Mouse (Mus musculus): ENCODE results near the gene Med9. TPM values are rescaled to one million over a fixed set of nuclear protein-coding genes. Genes with fewer than 3 reads are reported as not detected.

Med9 gene
- polyA plus RNA-seq, 1 experiment = 37.8 TPM

DNA sequence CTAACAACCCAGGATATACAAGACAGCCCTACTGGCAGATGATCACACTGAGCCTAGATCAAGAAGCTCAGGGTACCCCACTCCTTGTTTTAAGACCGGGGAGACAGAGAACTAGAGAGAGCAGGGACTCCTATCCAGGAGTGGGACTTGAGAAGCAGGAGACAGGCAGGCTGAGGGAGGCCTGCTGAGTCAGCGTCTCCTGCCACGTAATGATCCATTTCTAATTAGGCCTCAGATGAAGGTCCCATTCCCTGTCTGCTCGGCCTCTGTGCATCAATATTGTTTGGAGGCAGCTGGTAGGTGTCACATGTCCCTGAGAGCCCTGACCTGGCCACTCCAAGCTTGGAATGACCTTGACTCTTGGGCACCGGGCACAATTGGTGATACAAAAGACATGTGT, 25.4 kb downstream of the Med9 start:
- TF ChIP-seq CTCF (IDR thresholded peaks at IDR 0.05; ENCODE audit: borderline replicate concordance, insufficient read depth, low read depth, low read length) (no peak), POLR2A (IDR thresholded peaks at IDR 0.05; ENCODE audit: borderline replicate concordance, insufficient read depth, low read length) (no peak)
- H3K4me3 ChIP-seq (replicated peaks; ENCODE audit: insufficient read depth, low read depth, low read length) = no peak overlapping the region
- WGBS = 77% methylated on average over 5 of the region's 5 CpGs

DNA sequence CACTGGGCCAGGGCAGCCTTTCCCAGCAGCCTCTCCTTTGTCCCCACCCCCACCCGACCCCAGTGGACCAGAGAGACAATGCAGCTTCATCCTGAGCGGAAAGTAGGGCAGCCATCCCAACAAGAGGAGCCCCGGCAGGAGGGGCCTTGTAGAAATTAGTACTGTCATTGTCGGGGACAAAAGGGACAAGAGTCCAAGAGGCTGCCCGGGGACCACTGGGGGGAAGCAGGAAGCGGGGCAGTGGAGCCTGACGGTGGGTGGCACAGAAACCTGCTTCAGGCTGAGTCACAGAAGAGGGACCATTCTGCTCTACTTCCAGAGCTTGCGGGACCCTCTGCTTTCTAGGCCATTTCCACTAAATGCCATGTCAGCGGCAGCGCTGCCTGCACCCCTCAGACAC, 27.2 kb downstream of the Med9 start:
- H3K4me3 ChIP-seq (replicated peaks; ENCODE audit: insufficient read depth, low read depth, low read length) = no peak overlapping the region
- TF ChIP-seq CTCF (IDR thresholded peaks at IDR 0.05; ENCODE audit: borderline replicate concordance, insufficient read depth, low read depth, low read length) = no peak
- no peak for TF ChIP-seq POLR2A (IDR thresholded peaks at IDR 0.05; ENCODE audit: borderline replicate concordance, insufficient read depth, low read length)
- no peaks in the 10 kb centered on the region for H3K4me1 ChIP-seq (ENCODE audit: control insufficient read depth, insufficient read depth, low read length)
- no peaks in the 10 kb centered on the region for H3K27me3 ChIP-seq (ENCODE audit: control insufficient read depth, insufficient read depth, low read length)
- 37% methylated on average over 10 of the region's 10 CpGs for WGBS
- no peak overlapping the region for H3K27ac ChIP-seq (ENCODE audit: insufficient read depth, low read length)
- no peak for DNase-seq

More for the DNA sequence above, 25.4 kb downstream of the Med9 start:
- no peaks in the 10 kb centered on the region for H3K27me3 ChIP-seq (ENCODE audit: control insufficient read depth, insufficient read depth, low read length)
- no peak for DNase-seq
- H3K4me1 ChIP-seq (ENCODE audit: control insufficient read depth, insufficient read depth, low read length) = no peaks in the 10 kb centered on the region
- H3K27ac ChIP-seq (ENCODE audit: insufficient read depth, low read length) = no peak overlapping the region

DNA sequence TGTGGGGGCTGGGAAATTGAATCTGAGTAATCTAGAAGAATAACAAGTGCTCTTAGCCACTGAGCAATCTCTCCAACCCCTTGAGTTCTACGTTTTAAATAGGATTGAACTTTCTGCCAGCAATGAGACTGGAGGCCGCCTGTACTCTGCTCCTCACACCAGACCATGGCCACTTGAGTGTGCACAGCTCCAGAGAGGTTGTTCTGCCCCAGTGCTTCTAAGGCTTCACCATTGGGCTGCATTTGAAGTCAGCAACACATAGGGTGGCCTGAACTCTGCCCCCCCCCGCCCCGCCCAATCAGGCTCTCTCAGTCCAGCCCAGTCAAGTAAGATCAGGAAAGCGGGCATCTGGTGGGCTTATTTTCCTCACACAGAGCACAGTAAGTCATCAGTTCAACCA, 29.8 kb downstream of the Med9 start:
- no peaks in the 10 kb centered on the region for H3K4me1 ChIP-seq (ENCODE audit: control insufficient read depth, insufficient read depth, low read length)
- H3K27ac ChIP-seq (ENCODE audit: insufficient read depth, low read length) = no peak overlapping the region
- no peak for DNase-seq
- 84% methylated on average over 5 of the region's 5 CpGs for WGBS
- no peak overlapping the region for H3K4me3 ChIP-seq (replicated peaks; ENCODE audit: insufficient read depth, low read depth, low read length)
- no peaks in the 10 kb centered on the region for H3K27me3 ChIP-seq (ENCODE audit: control insufficient read depth, insufficient read depth, low read length)
- TF ChIP-seq POLR2A (IDR thresholded peaks at IDR 0.05; ENCODE audit: borderline replicate concordance, insufficient read depth, low read length) = no peak
- no peak for TF ChIP-seq CTCF (IDR thresholded peaks at IDR 0.05; ENCODE audit: borderline replicate concordance, insufficient read depth, low read depth, low read length)

DNA sequence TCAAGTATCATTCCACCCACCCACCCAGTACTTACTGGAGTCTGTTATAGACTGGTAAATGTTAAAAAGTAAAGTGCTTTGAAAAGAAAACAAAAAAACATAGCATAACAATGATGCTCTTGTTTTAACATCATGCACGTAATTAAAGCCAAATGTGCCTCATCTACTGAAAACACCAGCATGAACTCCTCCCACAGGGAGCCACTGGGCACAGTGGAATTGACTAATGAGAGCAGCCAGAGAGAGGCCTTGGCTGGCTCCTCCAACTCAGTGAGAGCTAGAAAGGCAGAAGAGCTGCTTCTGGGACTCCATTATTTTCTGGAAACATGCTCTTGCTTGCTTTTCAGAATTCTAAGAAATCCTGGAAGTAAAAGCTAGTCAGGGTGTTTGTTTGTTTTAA, 41.4 kb downstream of the Med9 start:
- DNase-seq = no peak
- 75% methylated on average over 1 of the region's 1 CpGs for WGBS
- Histone ChIP-seq H3K4me3 (replicated peaks; ENCODE audit: insufficient read depth, low read depth, low read length) (no peak overlapping the region), H3K27ac (ENCODE audit: insufficient read depth, low read length) (no peak overlapping the region), H3K4me1 (ENCODE audit: control insufficient read depth, insufficient read depth, low read length) (no peaks in the 10 kb centered on the region), H3K27me3 (ENCODE audit: control insufficient read depth, insufficient read depth, low read length) (no peaks in the 10 kb centered on the region)
- TF ChIP-seq CTCF (IDR thresholded peaks at IDR 0.05; ENCODE audit: borderline replicate concordance, insufficient read depth, low read depth, low read length) (no peak), POLR2A (IDR thresholded peaks at IDR 0.05; ENCODE audit: borderline replicate concordance, insufficient read depth, low read length) (no peak)

DNA sequence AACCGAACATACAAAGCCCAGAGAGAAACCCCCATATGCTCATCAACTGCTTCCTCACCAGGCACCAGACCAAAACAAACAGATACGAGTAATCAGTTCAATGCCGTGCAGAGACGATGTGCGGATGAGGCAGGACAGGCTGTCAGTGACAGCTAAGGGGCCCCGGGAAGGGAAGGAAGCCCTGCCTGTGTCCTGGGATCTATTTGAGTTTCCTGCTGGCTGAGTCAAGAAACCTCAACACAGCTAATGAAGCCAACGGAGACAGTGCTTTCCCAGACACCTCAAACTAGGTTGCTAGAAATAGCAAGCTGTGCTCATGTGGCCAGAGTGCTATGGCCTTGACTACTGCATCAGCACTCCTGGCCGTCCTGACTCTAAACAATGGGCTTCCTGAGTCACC, 43.4 kb downstream of the Med9 start:
- no peak for DNase-seq
- no peak for TF ChIP-seq POLR2A (IDR thresholded peaks at IDR 0.05; ENCODE audit: borderline replicate concordance, insufficient read depth, low read length)
- TF ChIP-seq CTCF (IDR thresholded peaks at IDR 0.05; ENCODE audit: borderline replicate concordance, insufficient read depth, low read depth, low read length) = no peak
- WGBS = 65% methylated on average over 8 of the region's 8 CpGs
- Histone ChIP-seq H3K27me3 (ENCODE audit: control insufficient read depth, insufficient read depth, low read length) (no peaks in the 10 kb centered on the region), H3K27ac (ENCODE audit: insufficient read depth, low read length) (no peak overlapping the region), H3K4me3 (replicated peaks; ENCODE audit: insufficient read depth, low read depth, low read length) (no peak overlapping the region), H3K4me1 (ENCODE audit: control insufficient read depth, insufficient read depth, low read length) (no peaks in the 10 kb centered on the region)

DNA sequence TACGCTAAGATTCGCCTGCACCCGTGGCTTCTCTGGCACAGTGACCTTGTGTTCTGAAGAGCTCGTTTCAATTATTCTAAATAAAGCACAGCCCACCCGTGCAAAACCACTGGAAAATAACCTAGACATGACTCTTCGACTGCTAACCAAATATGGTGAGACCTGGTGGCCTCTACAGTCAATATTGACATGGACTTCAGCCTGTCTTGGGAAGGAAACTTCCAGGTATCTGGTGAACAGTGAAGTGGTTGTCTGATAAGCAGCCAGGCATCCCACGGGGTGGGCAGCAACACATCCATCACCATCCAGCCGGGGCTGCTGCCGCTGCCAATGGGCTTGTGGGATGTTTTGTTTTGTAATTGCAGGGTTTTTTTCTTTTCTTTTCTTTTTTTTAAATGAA, 46.3 kb downstream of the Med9 start:
- no peak for TF ChIP-seq POLR2A (IDR thresholded peaks at IDR 0.05; ENCODE audit: borderline replicate concordance, insufficient read depth, low read length)
- TF ChIP-seq CTCF (IDR thresholded peaks at IDR 0.05; ENCODE audit: borderline replicate concordance, insufficient read depth, low read depth, low read length) = no peak
- Histone ChIP-seq H3K4me1 (ENCODE audit: control insufficient read depth, insufficient read depth, low read length) (no peaks in the 10 kb centered on the region), H3K27me3 (ENCODE audit: control insufficient read depth, insufficient read depth, low read length) (no peaks in the 10 kb centered on the region), H3K27ac (ENCODE audit: insufficient read depth, low read length) (no peak overlapping the region), H3K4me3 (replicated peaks; ENCODE audit: insufficient read depth, low read depth, low read length) (no peak overlapping the region)
- 72% methylated on average over 9 of the region's 9 CpGs for WGBS
- DNase-seq = no peak

DNA sequence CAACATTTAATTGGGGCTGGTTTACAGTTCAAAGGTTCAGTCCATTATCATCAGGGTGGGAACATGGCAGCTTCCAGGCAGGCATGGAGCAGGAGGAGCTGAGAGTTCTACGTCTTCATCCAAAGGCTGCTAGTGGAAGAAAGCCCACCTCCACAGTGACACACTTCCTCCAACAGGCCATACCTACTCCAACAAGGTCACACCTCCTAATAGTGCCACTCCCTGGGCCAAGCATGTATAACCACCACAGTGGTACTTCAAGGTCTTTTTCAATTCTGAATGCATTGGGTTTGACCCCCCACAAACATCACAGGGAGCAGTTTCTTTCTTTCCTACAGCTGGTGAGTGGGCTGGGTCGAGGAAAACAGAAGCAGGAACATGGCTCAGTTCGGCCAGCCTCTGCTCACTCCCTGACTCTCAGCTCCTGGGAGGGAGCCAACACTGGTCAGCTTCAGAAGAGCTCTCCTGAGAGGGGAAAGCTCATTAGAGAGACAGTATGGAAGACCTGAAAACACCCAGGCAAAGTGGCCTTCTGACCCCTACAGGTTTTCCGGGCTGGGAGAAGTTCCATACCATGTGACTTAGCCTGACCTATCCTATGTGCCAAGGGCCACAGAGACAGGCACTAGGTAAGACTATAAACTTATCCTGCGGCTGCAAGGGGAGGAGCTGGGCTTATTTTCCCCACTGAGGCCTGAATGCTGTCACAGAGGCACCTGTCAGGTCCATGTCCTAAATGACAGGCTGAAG, 53.4 kb downstream of the Med9 start:
- Histone ChIP-seq H3K27ac (ENCODE audit: insufficient read depth, low read length) (no peak overlapping the region), H3K4me3 (replicated peaks; ENCODE audit: insufficient read depth, low read depth, low read length) (no peak overlapping the region), H3K4me1 (ENCODE audit: control insufficient read depth, insufficient read depth, low read length) (no peaks in the 10 kb centered on the region), H3K27me3 (ENCODE audit: control insufficient read depth, insufficient read depth, low read length) (no peaks in the 10 kb centered on the region)
- no peak for TF ChIP-seq CTCF (IDR thresholded peaks at IDR 0.05; ENCODE audit: borderline replicate concordance, insufficient read depth, low read depth, low read length)
- TF ChIP-seq POLR2A (IDR thresholded peaks at IDR 0.05; ENCODE audit: borderline replicate concordance, insufficient read depth, low read length) = no peak
- WGBS = 75% methylated on average over 5 of the region's 5 CpGs
- DNase-seq = no peak

DNA sequence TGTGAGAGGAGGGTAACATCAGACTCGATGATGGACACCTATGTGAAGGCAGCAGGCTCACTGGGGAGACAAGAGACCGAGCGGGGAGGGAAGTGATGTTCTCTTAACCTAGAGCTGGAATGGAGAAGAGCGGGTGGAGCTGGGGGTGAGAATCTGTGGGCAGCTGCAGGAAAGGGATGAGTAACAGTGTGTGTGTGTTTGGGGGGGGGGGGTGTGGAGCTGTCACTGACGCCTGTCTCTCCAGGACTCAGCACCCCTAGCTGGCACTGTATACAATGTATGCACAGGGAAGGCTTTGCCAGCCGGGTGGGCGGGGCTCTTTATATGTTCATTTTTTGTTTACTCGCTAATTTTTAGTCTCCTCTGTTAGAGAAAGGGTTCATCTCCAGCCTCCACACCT, 55.8 kb downstream of the Med9 start:
- TF ChIP-seq POLR2A (IDR thresholded peaks at IDR 0.05; ENCODE audit: borderline replicate concordance, insufficient read depth, low read length) (no peak), CTCF (IDR thresholded peaks at IDR 0.05; ENCODE audit: borderline replicate concordance, insufficient read depth, low read depth, low read length) (no peak)
- Histone ChIP-seq H3K4me3 (replicated peaks; ENCODE audit: insufficient read depth, low read depth, low read length) (no peak overlapping the region), H3K4me1 (ENCODE audit: control insufficient read depth, insufficient read depth, low read length) (no peaks in the 10 kb centered on the region), H3K27ac (ENCODE audit: insufficient read depth, low read length) (no peak overlapping the region), H3K27me3 (ENCODE audit: control insufficient read depth, insufficient read depth, low read length) (no peaks in the 10 kb centered on the region)
- 81% methylated on average over 8 of the region's 8 CpGs for WGBS
- DNase-seq = no peak
